Mouse (Mus musculus) E14TG2a.4 (cell line): ENCODE measurements at regions not wholly inside any gene's neighbourhood (a gene's known extent, or its start where the extent isn't known, plus 50 kb on each side); places are given as distances from the start of the nearest gene placed in this dataset.

ENCODE experiments used
- H3K27me3 ChIP-seq: 2 replicates; pipeline ENCODE4 v1.6.1; 2014; ENCODE audit warnings: low read length, control low read depth; ENCODE audit not compliant: insufficient read depth
- H3K36me3 ChIP-seq: 2 replicates; pipeline ENCODE4 v1.6.1; 2014; ENCODE audit warnings: low read length, control low read depth; ENCODE audit not compliant: insufficient read depth
- H3K4me1 ChIP-seq: replicated peaks from 2 replicates; pipeline ENCODE4 v1.6.1; 2014; ENCODE audit warnings: low read depth, low read length, control low read depth
- H3K4me3 ChIP-seq: replicated peaks from 2 replicates; pipeline ENCODE4 v1.5.1; 2014; ENCODE audit warnings: mild to moderate bottlenecking, low read length
- H3K9me3 ChIP-seq: 2 replicates; pipeline ENCODE4 v1.6.1; 2014; ENCODE audit warnings: low read length, control low read depth
- CTCF ChIP-seq: conservative IDR thresholded peaks from 2 replicates; pipeline ENCODE4 v1.5.1; 2014; ENCODE audit warnings: low read length
- NANOG ChIP-seq: IDR thresholded peaks from 2 replicates; pipeline ENCODE4 v1.6.1; 2014; ENCODE audit warnings: borderline replicate concordance, low read length, mixed read lengths
- POU5F1 ChIP-seq: IDR thresholded peaks from 2 replicates; pipeline ENCODE4 v1.6.1; 2014; ENCODE audit warnings: low read length, borderline replicate concordance

GRCm38 (mm10) chr8:118137846-118138245 is 145.7 kb upstream of the Cdh13 start:
- Histone ChIP-seq H3K4me3 (no peak overlapping the region), H3K9me3 (no peaks in the 10 kb centered on the region; the same call in 1 of the 2 replicates), H3K4me1 (no peaks in the 10 kb centered on the region), H3K36me3 (no peaks in the 10 kb centered on the region), H3K27me3 (no peaks in the 10 kb centered on the region; the same call in 1 of the 2 replicates)
- TF ChIP-seq NANOG = no peak
- no peak for TF ChIP-seq POU5F1
- TF ChIP-seq CTCF = no peak

DNA sequence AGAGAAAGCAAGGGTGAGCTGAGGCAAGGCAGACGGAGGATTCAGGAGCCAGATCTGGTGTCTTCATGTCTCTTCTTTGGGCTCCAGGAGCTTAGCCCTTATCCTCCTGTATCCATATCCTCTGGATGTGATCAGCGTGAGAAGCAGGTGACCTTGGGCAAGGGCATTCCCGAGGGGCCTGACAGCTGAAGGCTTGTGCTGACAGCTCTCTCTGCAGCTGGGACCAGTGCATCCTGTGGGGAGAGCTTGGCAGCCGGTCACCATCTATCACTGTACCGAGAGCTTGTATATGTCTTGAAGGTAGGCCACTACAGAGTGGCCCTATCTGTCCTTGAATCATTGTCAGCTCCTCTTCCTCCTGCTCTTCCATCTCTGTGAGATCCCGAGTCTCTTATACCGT is 158.5 kb upstream of the Cdh13 start:
- Histone ChIP-seq H3K9me3 (0 out of 2 replicates have a peak, but pooled peaks cover 8% of the 10 kb centered on the region), H3K27me3 (no peaks in the 10 kb centered on the region), H3K4me1 (no peaks in the 10 kb centered on the region), H3K36me3 (no peaks in the 10 kb centered on the region), H3K4me3 (no peak overlapping the region)
- no peak for TF ChIP-seq POU5F1
- TF ChIP-seq NANOG = no peak
- TF ChIP-seq CTCF = no peak

GRCm38 (mm10) chr8:118114253-118114652 is 169.3 kb upstream of the Cdh13 start:
- TF ChIP-seq POU5F1 (no peak), NANOG (no peak), CTCF (no peak)
- no peaks in the 10 kb centered on the region for H3K4me1 ChIP-seq

GRCm38 (mm10) chr8:118104464-118105050 is 179.0 kb upstream of the Cdh13 start:
- no peak overlapping the region for H3K4me3 ChIP-seq
- no peaks in the 10 kb centered on the region for H3K36me3 ChIP-seq
- H3K4me1 ChIP-seq = no peaks in the 10 kb centered on the region
- TF ChIP-seq CTCF (no peak), POU5F1 (no peak), NANOG (no peak)
- H3K9me3 ChIP-seq = peaks cover 35% of the 10 kb centered on the region
- H3K27me3 ChIP-seq = no peaks in the 10 kb centered on the region

More at GRCm38 (mm10) chr8:118114253-118114652, 169.3 kb upstream of the Cdh13 start:
- Histone ChIP-seq H3K27me3 (no peaks in the 10 kb centered on the region), H3K9me3 (peaks cover 22% of the 10 kb centered on the region), H3K36me3 (no peaks in the 10 kb centered on the region), H3K4me3 (no peak overlapping the region)

DNA sequence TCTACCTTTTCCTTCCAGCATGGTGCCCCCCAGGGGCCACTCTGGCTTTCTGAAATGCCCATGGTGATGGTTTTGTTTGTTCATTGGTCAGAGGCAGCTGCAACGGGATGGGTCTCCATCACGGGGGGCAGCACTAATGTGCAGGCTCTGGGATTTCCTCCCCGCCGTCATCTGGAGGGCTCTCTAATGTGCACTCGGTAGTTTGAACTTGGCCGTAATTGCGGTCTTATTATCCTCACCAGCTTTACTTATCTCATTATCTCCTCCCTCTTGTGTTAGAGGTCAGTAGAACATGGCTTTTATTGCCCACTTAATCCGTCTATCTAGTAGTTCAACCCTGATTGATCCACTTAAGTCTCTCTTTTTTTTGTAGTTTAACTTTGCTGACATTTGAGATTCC is 182.2 kb upstream of the Cdh13 start:
- Histone ChIP-seq H3K27me3 (no peaks in the 10 kb centered on the region), H3K4me1 (no peaks in the 10 kb centered on the region), H3K9me3 (peaks cover 21% of the 10 kb centered on the region), H3K36me3 (no peaks in the 10 kb centered on the region), H3K4me3 (no peak overlapping the region)
- no peak for TF ChIP-seq CTCF
- TF ChIP-seq POU5F1 = no peak
- no peak for TF ChIP-seq NANOG

DNA sequence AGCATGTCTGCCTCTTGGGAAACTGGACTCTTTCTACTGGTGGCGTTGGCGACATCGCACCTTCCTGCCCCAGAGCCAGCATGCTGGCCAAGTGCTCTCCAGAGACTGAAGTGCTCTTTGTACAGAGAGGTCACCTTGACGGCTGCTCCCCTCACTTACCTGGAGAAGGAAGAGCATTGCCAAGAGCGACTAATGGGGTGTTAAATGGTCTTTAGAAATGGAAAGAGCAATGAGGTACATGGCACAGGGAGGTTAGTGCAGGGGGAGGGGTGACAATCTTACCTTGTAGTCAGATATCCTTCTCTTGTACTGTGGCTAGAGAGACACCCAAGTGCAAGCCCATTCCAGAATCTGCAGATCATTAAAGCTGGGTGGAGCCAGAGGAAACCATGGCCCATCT is 220.8 kb upstream of the Cdh13 start:
- Histone ChIP-seq H3K36me3 (no peaks in the 10 kb centered on the region), H3K4me1 (peaks cover 20% of the 10 kb centered on the region), H3K9me3 (no peaks in the 10 kb centered on the region), H3K4me3 (no peak overlapping the region), H3K27me3 (peaks cover 5% of the 10 kb centered on the region)
- no peak for TF ChIP-seq CTCF
- no peak for TF ChIP-seq POU5F1
- peak; percentile 49; the same call in 1 of the 2 replicates for TF ChIP-seq NANOG

DNA sequence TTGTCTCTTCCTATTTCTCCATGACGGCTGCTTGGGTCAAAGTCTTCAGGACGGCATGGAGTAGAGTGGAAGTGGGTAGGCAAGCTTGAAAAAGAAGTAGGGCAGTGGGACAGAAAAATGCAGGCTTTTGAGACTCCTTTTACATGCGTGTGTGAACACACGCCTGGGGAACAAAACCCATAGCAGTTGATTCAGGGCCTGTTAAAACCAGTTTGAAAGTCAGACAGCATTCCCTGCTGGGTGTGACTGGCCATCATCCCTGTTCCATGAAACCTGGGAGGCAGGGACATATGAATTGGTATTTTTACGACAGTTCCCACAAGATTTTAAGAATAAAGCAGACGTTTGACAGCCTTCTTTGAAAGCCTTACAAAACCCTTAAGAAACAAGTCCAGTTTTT is 226.8 kb upstream of the Cdh13 start:
- Histone ChIP-seq H3K27me3 (peaks cover 1% of the 10 kb centered on the region; the same call in 1 of the 2 replicates), H3K9me3 (peaks cover 7% of the 10 kb centered on the region; the same call in 1 of the 2 replicates), H3K4me1 (no peaks in the 10 kb centered on the region), H3K36me3 (no peaks in the 10 kb centered on the region), H3K4me3 (no peak overlapping the region)
- no peak for TF ChIP-seq POU5F1
- no peak for TF ChIP-seq CTCF
- no peak for TF ChIP-seq NANOG

DNA sequence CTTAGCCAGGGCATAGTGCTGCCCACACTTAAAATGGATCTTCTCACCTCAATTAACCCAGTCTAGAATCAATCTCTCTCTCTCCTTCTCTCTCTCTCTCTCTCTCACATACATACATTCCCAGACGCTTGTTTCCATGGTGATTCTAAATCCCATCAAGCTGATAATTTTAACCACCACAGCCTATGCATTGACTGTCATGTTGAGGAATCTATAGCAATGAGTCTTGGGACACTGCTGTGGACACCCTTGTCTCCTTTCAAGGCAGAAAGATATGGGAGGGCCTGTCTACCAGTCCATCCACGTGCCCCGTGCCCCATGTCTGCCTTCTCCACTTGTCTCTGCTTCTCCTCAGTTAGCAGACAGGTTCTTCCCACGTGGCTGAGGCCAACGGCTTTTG is 228.0 kb upstream of the Cdh13 start:
- peaks cover 7% of the 10 kb centered on the region; the same call in 1 of the 2 replicates for H3K9me3 ChIP-seq
- TF ChIP-seq CTCF (no peak), NANOG (no peak), POU5F1 (no peak)
- no peaks in the 10 kb centered on the region for H3K27me3 ChIP-seq
- no peaks in the 10 kb centered on the region for H3K4me1 ChIP-seq
- no peaks in the 10 kb centered on the region for H3K36me3 ChIP-seq
- H3K4me3 ChIP-seq = no peak overlapping the region

DNA sequence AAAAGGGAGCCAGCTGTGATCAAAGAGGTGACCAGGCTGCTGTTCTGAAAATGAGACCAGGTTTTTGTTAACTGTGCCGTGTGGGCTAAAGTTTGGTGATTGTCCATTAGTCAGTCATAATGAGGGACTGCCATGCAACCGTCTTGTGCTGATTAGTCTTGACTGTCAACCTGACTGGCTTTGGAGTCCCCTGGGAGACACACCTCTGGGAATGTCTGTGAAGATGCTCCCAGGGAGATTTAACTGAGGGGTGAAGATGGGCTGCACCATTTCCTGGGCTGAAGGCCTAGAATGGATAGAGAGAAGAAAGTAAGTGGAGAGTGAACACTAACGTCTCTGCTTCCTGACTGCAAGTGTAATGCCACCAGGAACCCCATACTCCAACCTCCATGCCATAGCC is 233.1 kb upstream of the Cdh13 start:
- no peak overlapping the region for H3K4me3 ChIP-seq
- H3K4me1 ChIP-seq = no peaks in the 10 kb centered on the region
- H3K27me3 ChIP-seq = no peaks in the 10 kb centered on the region
- no peaks in the 10 kb centered on the region for H3K36me3 ChIP-seq
- H3K9me3 ChIP-seq = no peaks in the 10 kb centered on the region; the same call in 1 of the 2 replicates
- TF ChIP-seq POU5F1 (no peak), CTCF (no peak), NANOG (no peak)
